Mouse (Mus musculus): ENCODE data around the gene Acox3. TPM values are rescaled to one million over a fixed set of nuclear protein-coding genes. Genes with fewer than 3 reads are reported as not detected.

Gene Acox3
- polyA plus RNA-seq, 1 experiment, result 77.9 TPM

- Histone ChIP-seq H3K4me1 (ENCODE audit: control insufficient read depth, insufficient read depth, low read length) (peaks cover 19% of the 10 kb centered on the region; the same call in 1 of the 2 replicates), H3K27me3 (replicated peaks; ENCODE audit: control insufficient read depth, insufficient read depth, low read length) (no peaks in the 10 kb centered on the region), H3K36me3 (ENCODE audit: control insufficient read depth, insufficient read depth, low read length) (peaks cover 8% of the 10 kb centered on the region), H3K27ac (ENCODE audit: insufficient read depth, low read depth, low read length) (peak overlapping the region; percentile 88), H3K4me3 (ENCODE audit: insufficient read depth, low read depth, low read length) (no peak overlapping the region)
- TF ChIP-seq CTCF (conservative IDR thresholded peaks at IDR 0.05; ENCODE audit: insufficient read depth, insufficient read length, low read depth, low read length), result peak; percentile 38
- no peak for TF ChIP-seq POLR2A (IDR thresholded peaks at IDR 0.05; ENCODE audit: low read depth, low read length)
- no peak for DNase-seq
- WGBS, result 87% methylated on average over 21 of the region's 21 CpGs
These were observed 9.4 kb downstream of the Acox3 start for GRCm38 (mm10) chr5:35592081-35592736.

- TF ChIP-seq POLR2A (IDR thresholded peaks at IDR 0.05; ENCODE audit: low read depth, low read length), result no peak
- TF ChIP-seq CTCF (conservative IDR thresholded peaks at IDR 0.05; ENCODE audit: insufficient read depth, insufficient read length, low read depth, low read length), result no peak
- peak; percentile 56 for DNase-seq
- 34% methylated on average over 4 of the region's 4 CpGs for WGBS
- Histone ChIP-seq H3K27ac (ENCODE audit: insufficient read depth, low read depth, low read length) (peak overlapping the region; percentile 88), H3K36me3 (ENCODE audit: control insufficient read depth, insufficient read depth, low read length) (peaks cover 10% of the 10 kb centered on the region), H3K27me3 (replicated peaks; ENCODE audit: control insufficient read depth, insufficient read depth, low read length) (no peaks in the 10 kb centered on the region), H3K4me1 (ENCODE audit: control insufficient read depth, insufficient read depth, low read length) (peaks cover 19% of the 10 kb centered on the region; the same call in 1 of the 2 replicates), H3K4me3 (ENCODE audit: insufficient read depth, low read depth, low read length) (no peak overlapping the region)
These were observed 10.0 kb downstream of the Acox3 start for GRCm38 (mm10) chr5:35592824-35593223.

- WGBS, result 59% methylated on average over 6 of the region's 6 CpGs
- DNase-seq, result peak; percentile 89
- H3K4me1 ChIP-seq (ENCODE audit: control insufficient read depth, insufficient read depth, low read length), result peaks cover 19% of the 10 kb centered on the region; the same call in 1 of the 2 replicates
- TF ChIP-seq CTCF (conservative IDR thresholded peaks at IDR 0.05; ENCODE audit: insufficient read depth, insufficient read length, low read depth, low read length) (no peak), POLR2A (IDR thresholded peaks at IDR 0.05; ENCODE audit: low read depth, low read length) (no peak)
- no peaks in the 10 kb centered on the region for H3K27me3 ChIP-seq (replicated peaks; ENCODE audit: control insufficient read depth, insufficient read depth, low read length)
- peak overlapping the region; percentile 83 for H3K27ac ChIP-seq (ENCODE audit: insufficient read depth, low read depth, low read length)
- H3K36me3 ChIP-seq (ENCODE audit: control insufficient read depth, insufficient read depth, low read length), result peaks cover 11% of the 10 kb centered on the region
- H3K4me3 ChIP-seq (ENCODE audit: insufficient read depth, low read depth, low read length), result no peak overlapping the region
These were observed 10.4 kb downstream of the Acox3 start for GRCm38 (mm10) chr5:35593272-35593671.

GRCm38 (mm10) chr5:35594768-35595167 is 11.9 kb downstream of the Acox3 start:
- H3K4me1 ChIP-seq (ENCODE audit: control insufficient read depth, insufficient read depth, low read length), result peaks cover 19% of the 10 kb centered on the region; the same call in 1 of the 2 replicates
- peaks cover 10% of the 10 kb centered on the region; the same call in 1 of the 2 replicates for H3K36me3 ChIP-seq (ENCODE audit: control insufficient read depth, insufficient read depth, low read length)
- no peak for TF ChIP-seq POLR2A (IDR thresholded peaks at IDR 0.05; ENCODE audit: low read depth, low read length)
- TF ChIP-seq CTCF (conservative IDR thresholded peaks at IDR 0.05; ENCODE audit: insufficient read depth, insufficient read length, low read depth, low read length), result no peak
- H3K27me3 ChIP-seq (replicated peaks; ENCODE audit: control insufficient read depth, insufficient read depth, low read length), result no peaks in the 10 kb centered on the region
- H3K4me3 ChIP-seq (ENCODE audit: insufficient read depth, low read depth, low read length), result no peak overlapping the region
- H3K27ac ChIP-seq (ENCODE audit: insufficient read depth, low read depth, low read length), result peak overlapping the region; percentile 83
- DNase-seq, result no peak
- 62% methylated on average over 4 of the region's 4 CpGs for WGBS

- Histone ChIP-seq H3K36me3 (ENCODE audit: control insufficient read depth, insufficient read depth, low read length) (peaks cover 6% of the 10 kb centered on the region; the same call in 1 of the 2 replicates), H3K4me1 (ENCODE audit: control insufficient read depth, insufficient read depth, low read length) (peaks cover 19% of the 10 kb centered on the region; the same call in 1 of the 2 replicates), H3K4me3 (ENCODE audit: insufficient read depth, low read depth, low read length) (no peak overlapping the region), H3K27me3 (replicated peaks; ENCODE audit: control insufficient read depth, insufficient read depth, low read length) (no peaks in the 10 kb centered on the region), H3K27ac (ENCODE audit: insufficient read depth, low read depth, low read length) (no peak overlapping the region)
- no peak for TF ChIP-seq POLR2A (IDR thresholded peaks at IDR 0.05; ENCODE audit: low read depth, low read length)
- TF ChIP-seq CTCF (conservative IDR thresholded peaks at IDR 0.05; ENCODE audit: insufficient read depth, insufficient read length, low read depth, low read length), result peak; percentile 99
- peak; percentile 81 for DNase-seq
- 23% methylated on average over 4 of the region's 4 CpGs for WGBS
These were observed 12.9 kb downstream of the Acox3 start for GRCm38 (mm10) chr5:35595706-35596105.

- whole genome bisulfite sequencing, result 85% methylated on average over 18 of the region's 18 CpGs
- Histone ChIP-seq H3K36me3 (ENCODE audit: control insufficient read depth, insufficient read depth, low read length) (peaks cover 6% of the 10 kb centered on the region; the same call in 1 of the 2 replicates), H3K4me3 (ENCODE audit: insufficient read depth, low read depth, low read length) (no peak overlapping the region), H3K27ac (ENCODE audit: insufficient read depth, low read depth, low read length) (no peak overlapping the region), H3K27me3 (replicated peaks; ENCODE audit: control insufficient read depth, insufficient read depth, low read length) (no peaks in the 10 kb centered on the region), H3K4me1 (ENCODE audit: control insufficient read depth, insufficient read depth, low read length) (peaks cover 19% of the 10 kb centered on the region; the same call in 1 of the 2 replicates)
- TF ChIP-seq POLR2A (IDR thresholded peaks at IDR 0.05; ENCODE audit: low read depth, low read length) (no peak), CTCF (conservative IDR thresholded peaks at IDR 0.05; ENCODE audit: insufficient read depth, insufficient read length, low read depth, low read length) (no peak)
- no peak for DNase-seq
These were observed 13.6 kb downstream of the Acox3 start for GRCm38 (mm10) chr5:35596169-35597160.
